Mouse (Mus musculus) embryonic stem cell, embryonic (primary cell): ENCODE measurements around the gene Tekt2.

Source experiments
- CTCF ChIA-PET, 4 experiments: fragments of 300-600 bp in 2 of 4; fragments of 350-600 bp in 2 of 4; sonication (Branson Sonifier 250); formaldehyde crosslinking; loops; one replicate each; lab custom pipeline; 2022; ENCODE audit warnings: inconsistent platforms in 2 of 4; lab: Charles Lee
- POLR2A ChIA-PET, 4 experiments: fragments of 300-600 bp in 2 of 4; fragments of 350-600 bp in 2 of 4; sonication (Branson Sonifier 250); formaldehyde crosslinking; loops; one replicate each; lab custom pipeline; 2022; ENCODE audit warnings: antibody characterized with exemption in 4 of 4, inconsistent platforms in 1 of 4; lab: Charles Lee

The Tekt2 gene

DNA sequence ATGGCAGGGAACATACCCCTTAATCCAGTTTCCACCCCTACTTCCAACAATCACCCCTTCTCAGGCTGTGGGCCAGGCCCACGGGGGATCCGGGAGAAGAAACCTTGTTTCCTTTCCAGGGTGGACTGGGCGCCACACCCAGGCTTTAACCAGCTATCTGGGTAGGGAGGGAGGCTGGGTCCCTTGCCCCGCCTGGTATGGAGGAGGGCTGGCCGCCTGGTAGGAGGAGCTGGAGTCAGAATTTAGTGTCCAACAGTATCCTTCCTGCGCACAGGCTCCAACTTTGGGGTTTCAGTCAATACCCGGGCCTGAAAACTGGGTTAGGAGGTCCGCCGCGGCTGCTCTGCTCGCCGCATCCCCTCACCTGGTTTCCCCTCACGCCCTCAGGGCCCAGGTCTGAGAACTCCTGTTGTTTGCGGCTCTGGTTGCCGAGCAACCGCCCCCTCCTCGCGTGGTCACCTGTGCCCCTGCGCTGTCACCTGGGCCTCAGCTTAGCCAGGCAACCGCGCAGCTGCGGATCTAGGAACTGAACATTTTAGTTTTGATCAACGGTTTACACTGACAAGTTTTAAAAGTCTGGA is at the start of gene Tekt2:
Gene Tekt2, minus strand, starts transcription at position 408 of the 581 bp plus-strand sequence.
- POLR2A ChIA-PET, result interaction anchor here in 2 of 4 experiments (0.5 to 2.8 kb wide), 8 partner anchors 9 to 140 kb away, joined by 3 to 16 read pairs (median 4); no protein-coding TSS in a partner anchor
- CTCF ChIA-PET, result interaction anchor here in 3 of 4 experiments (0.5 to 2.3 kb wide), 6 partner anchors 11 to 232 kb away, joined by 3 to 9 read pairs (median 5); partner anchors contain the start of gene Clspn (in 1 of the 3)

DNA sequence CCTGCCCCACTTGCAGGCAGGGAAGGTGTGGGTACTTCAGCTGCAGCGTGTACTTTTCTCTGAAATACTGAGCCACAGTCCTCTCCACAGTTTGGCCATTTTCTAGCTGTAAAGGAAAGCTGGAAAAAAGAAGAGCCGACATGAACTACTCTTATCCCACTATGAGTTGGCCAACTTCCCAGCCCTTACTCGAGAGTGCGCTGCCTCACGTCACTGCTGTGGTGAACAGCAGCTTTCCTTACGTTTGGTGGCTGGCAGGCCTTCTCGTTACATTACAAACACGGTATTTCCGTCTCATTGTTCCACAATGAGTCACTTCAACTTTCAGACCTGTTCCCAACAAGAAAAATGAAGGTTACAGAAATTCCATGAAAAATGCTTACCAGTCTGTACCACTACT is 46.0 kb upstream of the Tekt2 start:
- POLR2A ChIA-PET, result interaction anchor here in 2 of 4 experiments (0.6 to 1.3 kb wide), 3 partner anchors 33 to 94 kb away, joined by 3 read pairs; no protein-coding TSS in a partner anchor
- CTCF ChIA-PET, result interaction anchor here in 1 of 4 experiments (1.4 kb wide), 1 partner anchor 62 kb away, joined by 3 read pairs; no protein-coding TSS in a partner anchor

DNA sequence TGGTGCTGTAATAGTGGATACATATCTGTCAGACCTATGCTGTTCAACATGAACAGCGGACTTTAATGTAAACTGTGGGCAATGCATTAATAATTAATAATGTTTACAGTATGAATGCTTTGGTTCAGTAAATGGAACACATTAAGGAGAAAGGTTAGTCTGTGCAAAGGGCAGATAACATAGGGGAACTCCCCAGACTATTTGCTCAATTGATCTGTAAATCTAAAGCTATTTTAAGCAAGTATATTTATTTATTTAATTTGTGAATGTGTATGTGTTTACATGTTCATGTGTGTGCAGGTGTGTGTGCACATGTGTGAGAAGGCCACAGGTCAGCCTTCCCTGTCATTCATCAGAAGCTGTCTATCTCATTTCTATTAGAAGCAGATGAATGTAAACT is 34.6 kb upstream of the Tekt2 start:
- CTCF ChIA-PET, result no interaction called here
- POLR2A ChIA-PET, result interaction anchor here in 2 of 4 experiments (1.1 to 3.4 kb wide), 3 partner anchors 12 to 105 kb away, joined by 3 to 14 read pairs (median 4); no protein-coding TSS in a partner anchor

DNA sequence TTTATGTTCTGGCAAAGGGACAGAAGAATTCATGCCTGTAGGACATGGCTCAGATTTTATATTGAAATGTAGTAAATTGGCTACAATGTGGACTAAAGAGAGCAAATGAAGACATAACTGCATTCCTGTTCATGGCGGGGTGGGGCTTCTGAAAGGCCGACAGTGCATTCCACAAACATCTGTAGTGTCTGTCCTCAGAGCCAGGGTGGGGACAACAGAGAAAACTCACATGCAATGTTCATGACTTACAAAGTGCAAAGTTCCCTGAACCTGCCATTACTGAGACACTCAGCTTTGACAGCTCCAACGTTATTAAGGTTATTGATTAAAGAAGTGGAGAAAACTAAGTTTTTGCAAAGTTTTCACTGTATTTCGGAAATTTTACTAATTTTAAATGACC is 18.0 kb upstream of the Tekt2 start:
- CTCF ChIA-PET, result no interaction called here
- POLR2A ChIA-PET, result interaction anchor here in 1 of 4 experiments (1.6 kb wide), 1 partner anchor 95 kb away, joined by 3 read pairs; no protein-coding TSS in a partner anchor

DNA sequence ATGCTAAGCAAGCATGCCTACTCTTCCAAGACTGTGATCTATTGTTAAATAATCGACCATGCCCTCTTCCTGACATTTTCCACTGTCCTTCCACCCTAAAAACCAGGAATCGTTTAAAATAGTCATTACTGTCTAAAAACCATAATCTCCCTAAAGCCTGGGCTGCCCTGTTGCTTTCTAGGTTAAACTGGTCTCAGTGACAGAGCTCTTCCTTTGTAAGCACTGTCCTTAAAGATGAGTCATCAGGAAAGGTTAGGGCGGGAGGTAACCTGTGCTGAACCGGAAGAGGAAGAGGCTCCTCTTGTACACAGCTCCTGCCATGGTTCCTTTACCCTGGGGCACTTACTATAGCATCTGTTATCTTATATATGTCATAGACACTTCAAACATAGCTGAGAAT is 14.0 kb upstream of the Tekt2 start:
- CTCF ChIA-PET, result interaction anchor here (0.6 to 1.4 kb wide), 7 partner anchors 10 to 125 kb away, joined by 3 to 10 read pairs (median 3); partner anchors contain the start of genes Adprhl2 (in 2 of the 4) and Tekt2 (in 1 of the 4)

DNA sequence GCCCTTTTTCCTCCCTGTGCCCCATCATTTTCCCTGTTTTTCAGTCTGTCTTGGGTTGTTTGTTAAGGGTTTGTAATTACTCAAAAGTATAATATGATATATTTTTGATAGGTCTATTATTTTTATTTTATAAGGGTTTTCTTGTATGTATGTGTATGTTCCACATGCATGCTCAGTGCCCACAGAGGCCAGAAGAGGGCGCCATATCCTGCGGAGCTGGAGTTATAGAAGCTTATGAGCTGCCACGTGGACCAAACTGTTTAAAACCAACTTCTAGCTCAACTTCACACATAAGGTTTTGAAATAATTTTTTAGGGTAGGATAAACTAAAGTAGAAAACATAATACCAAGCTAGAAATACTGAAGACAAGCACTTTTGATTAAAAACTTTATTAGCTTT is 6.9 kb upstream of the Tekt2 start:
- ChIA-PET POLR2A (interaction anchor here in 2 of 4 experiments (0.6 to 1.1 kb wide), 5 partner anchors 11 to 345 kb away, joined by 3 to 7 read pairs (median 4); partner anchors contain the start of genes Adprhl2 (in 2 of the 2) and Psmb2 (in 1 of the 2)), CTCF (interaction anchor here (0.5 to 3.1 kb wide), 43 partner anchors 10 to 854 kb away, joined by 3 to 45 read pairs (median 4); partner anchors contain the start of genes Adprhl2 (in 3 of the 4), Ago1 (in 1 of the 4) and Ago3 (in 1 of the 4))

More for the DNA sequence above, 14.0 kb upstream of the Tekt2 start:
- POLR2A ChIA-PET, result interaction anchor here (0.6 to 3.8 kb wide), 24 partner anchors 9 to 1205 kb away, joined by 3 to 16 read pairs (median 5); partner anchors contain the start of genes Adprhl2 (in 3 of the 4), Ago1 (in 1 of the 4), Ago3 (in 1 of the 4) and Psmb2 (in 1 of the 4)

DNA sequence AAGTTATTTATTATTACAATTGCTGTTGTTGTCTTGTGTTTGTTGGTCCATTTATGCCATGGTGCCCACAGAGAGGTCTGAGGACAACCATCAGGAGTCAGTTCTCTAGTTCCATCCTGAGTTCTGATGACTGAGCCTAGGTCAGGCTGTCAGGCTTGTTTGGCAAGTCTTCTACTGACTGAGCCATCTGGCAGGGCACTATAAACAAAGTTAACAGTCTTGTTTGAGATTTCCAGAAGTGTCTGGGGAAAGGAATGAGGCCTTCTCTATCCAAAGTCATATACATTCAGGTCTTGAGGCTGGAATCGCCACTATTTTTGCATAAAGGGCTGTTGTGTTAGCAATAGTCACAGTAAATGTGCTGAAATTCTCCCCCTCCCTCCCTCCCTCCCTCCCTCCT is 6.3 kb upstream of the Tekt2 start:
- ChIA-PET CTCF (interaction anchor here (0.6 to 3.1 kb wide), 20 partner anchors 10 to 408 kb away, joined by 3 to 45 read pairs (median 4); partner anchors contain the start of gene Adprhl2 (in 4 of the 4)), POLR2A (interaction anchor here in 2 of 4 experiments (0.6 to 1.1 kb wide), 6 partner anchors 10 to 345 kb away, joined by 3 to 7 read pairs (median 4); partner anchors contain the start of genes Adprhl2 (in 1 of the 2), Ago3 (in 1 of the 2) and Psmb2 (in 1 of the 2))

DNA sequence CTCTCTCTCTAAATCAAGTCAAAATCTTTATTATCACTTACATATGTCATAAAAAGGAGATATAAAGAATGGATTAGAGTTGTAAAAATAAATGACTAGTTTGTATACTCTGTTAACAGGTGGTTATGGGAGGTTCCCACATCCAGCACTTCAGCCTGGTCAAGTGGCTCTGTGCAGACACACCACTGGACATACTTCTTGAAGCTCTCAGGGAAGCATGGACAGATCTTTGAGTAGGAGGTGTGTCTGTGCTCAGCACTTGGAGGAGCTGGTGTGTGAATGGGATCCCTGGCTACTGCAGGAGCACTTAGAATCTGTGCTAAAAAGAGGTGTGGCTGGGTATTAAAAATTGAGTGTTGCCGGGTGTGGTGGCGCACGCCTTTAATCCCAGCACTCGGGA is 4.8 kb upstream of the Tekt2 start:
- POLR2A ChIA-PET, result interaction anchor here in 2 of 4 experiments (1.4 to 2.3 kb wide), 2 partner anchors 9 kb away, joined by 3 to 8 read pairs; partner anchors contain the start of gene Adprhl2 (in 1 of the 2)
- CTCF ChIA-PET, result interaction anchor here in 1 of 4 experiments (0.6 kb wide), 1 partner anchor 29 kb away, joined by 3 read pairs; no protein-coding TSS in a partner anchor

DNA sequence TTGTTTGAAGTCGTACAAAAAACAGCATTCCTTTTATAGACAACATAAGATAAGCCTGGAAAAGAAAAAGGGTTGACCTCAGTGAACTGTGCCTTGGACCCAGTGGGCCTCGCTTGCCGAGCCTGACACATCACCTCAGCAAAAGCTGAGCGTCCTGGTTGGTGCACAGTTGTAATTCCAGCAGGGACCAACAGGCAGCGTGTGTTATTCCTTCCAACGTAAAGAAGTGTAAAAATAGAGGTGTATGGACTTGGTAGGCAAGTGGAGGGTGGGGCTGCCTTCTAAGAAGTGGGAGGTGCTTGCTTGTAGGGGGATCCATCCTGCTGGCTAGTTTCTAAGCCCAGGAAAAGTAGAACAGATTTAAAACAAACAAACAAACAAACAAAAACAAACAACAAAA is 548 bp upstream of the Tekt2 start:
- POLR2A ChIA-PET, result interaction anchor here in 3 of 4 experiments (0.7 to 2.8 kb wide), 8 partner anchors 14 to 199 kb away, joined by 3 to 16 read pairs (median 4); no protein-coding TSS in a partner anchor

DNA sequence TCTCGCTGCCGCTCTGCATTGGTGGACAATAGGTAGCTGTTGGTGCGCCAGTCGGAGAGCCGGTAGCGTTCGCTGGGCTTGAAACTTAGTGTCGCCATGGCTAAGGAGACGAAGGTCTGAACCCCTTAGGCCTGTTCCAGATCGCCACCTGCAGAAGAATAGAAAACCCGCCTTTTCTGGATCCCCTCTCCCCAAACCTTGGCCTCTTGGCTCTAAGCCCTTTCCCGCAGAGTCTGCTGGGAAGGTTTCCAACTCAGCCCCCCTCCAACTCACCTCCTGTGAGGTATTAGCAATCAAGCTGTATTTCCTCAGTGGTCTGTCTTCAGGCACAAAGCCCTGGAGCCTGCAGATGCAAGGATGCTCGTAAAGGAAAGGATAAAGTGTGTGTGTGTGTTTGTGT is 627 bp downstream of the Tekt2 start:
- POLR2A ChIA-PET, result interaction anchor here in 3 of 4 experiments (0.6 to 2.8 kb wide), 8 partner anchors 8 to 188 kb away, joined by 3 to 16 read pairs (median 4); no protein-coding TSS in a partner anchor
- CTCF ChIA-PET, result interaction anchor here in 3 of 4 experiments (0.7 to 2.3 kb wide), 4 partner anchors 15 to 232 kb away, joined by 3 to 5 read pairs (median 5); partner anchors contain the start of gene Clspn (in 1 of the 3)

More for the DNA sequence above, 548 bp upstream of the Tekt2 start:
- CTCF ChIA-PET, result interaction anchor here (0.7 to 2.3 kb wide), 4 partner anchors 10 to 837 kb away, joined by 3 to 9 read pairs (median 5); no protein-coding TSS in a partner anchor

DNA sequence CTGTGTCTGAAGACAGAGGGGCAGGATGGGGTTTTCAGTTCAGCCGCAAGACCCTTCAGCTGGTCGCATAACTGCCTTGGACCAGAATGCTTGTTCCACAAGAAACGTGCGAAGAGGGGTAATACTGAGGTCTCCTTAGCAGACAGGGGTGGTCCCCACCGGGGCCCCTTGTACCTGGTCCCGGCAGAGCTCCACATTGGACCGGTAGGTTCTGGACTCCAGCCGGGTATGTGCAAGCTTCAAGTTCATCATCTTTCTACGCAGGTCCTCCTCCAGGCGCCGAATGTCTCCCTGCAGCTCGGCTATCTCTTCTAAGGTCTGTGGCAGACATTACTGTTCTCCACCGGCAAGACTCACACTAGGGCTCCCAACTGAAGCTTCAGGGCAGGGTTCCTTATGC is 2.8 kb downstream of the Tekt2 start:
- CTCF ChIA-PET, result interaction anchor here (0.7 to 4.2 kb wide), 30 partner anchors 9 to 431 kb away, joined by 3 to 45 read pairs (median 5); partner anchors contain the start of genes AU040320 (in 1 of the 4), Ago1 (in 1 of the 4), Col8a2 (in 1 of the 4) and Map7d1 (in 1 of the 4)
- POLR2A ChIA-PET, result interaction anchor here in 3 of 4 experiments (0.5 to 3.5 kb wide), 25 partner anchors 9 to 530 kb away, joined by 3 to 26 read pairs (median 4); partner anchors contain the start of genes Ago3 (in 1 of the 3), Clspn (in 1 of the 3), Psmb2 (in 1 of the 3) and Trappc3 (in 1 of the 3)

DNA sequence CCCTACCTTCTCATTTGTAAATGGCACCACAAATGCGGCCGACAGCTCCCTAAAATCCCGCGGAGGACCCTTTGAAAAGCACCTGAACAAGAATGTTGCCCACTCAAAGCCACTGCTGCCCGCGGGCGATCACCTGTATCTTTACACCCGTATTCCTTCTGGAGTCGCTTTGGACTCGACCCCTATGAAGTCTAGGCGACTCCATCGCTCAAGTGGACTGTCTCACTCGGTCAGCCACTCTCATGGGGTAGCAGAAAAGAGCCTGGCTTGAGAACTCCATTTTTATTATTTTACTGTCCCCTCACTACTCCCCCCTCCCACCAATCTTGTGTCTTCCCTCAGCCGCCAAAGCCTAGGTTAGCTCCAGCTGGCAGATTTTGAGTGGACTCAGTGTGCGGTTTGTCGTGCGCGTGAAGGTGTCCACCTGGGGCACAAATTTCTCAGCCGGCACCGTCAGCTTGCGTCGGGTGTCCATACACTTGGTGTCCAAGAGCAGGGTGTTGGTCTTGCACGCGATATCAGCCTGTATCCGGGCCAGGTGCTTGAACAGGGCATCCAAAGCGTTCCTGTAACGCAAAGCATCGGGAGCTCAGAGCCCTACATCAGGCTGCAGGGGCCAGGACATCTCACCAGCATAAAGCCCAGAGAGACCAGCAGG is 3.5 kb downstream of the Tekt2 start:
- CTCF ChIA-PET, result interaction anchor here (0.6 to 4.2 kb wide), 70 partner anchors 8 to 922 kb away, joined by 3 to 45 read pairs (median 4); partner anchors contain the start of genes Trappc3 (in 2 of the 4), AU040320 (in 1 of the 4), Ago1 (in 1 of the 4) and Map7d1 (in 1 of the 4)
- POLR2A ChIA-PET, result interaction anchor here (0.5 to 3.5 kb wide), 48 partner anchors 8 to 699 kb away, joined by 3 to 26 read pairs (median 4); partner anchors contain the start of genes Ago3 (in 2 of the 4), Clspn (in 1 of the 4), Psmb2 (in 1 of the 4) and Sfpq (in 1 of the 4)

DNA sequence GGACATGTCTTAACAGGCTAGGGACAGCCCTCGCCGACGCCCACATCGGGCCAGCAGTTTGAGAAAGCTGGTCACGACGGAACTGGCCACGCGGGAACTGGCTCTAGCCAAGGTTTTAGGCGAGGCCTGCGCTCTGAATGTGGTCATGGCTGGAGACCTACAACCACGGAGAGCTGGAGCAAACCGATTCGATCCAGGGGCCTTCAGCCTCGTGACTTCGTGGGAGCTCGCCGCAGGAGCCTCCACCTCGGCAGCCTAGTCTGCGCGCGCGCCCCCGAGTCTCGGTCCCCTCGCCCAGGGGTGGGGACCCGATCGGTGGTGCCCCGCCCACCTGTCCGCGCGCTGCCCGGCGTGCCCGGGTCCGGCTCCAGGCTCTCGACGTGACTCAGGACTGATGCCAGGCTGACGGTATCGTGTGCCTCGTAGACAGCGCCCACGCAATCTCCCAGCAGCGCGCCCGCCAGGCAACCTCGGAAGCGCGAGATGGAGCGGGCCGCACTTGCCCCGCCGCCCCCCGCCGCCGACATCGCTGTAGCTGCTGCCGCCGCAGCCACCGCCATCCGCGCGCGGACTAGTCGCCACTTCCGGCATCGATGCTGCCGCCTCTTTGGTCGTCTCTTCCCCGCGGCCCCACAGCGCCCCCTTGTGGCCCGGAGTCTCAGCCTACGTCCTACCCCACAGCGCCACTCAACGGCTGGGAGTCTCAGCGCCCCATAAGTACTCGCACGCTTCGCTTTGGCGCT is 4.2 kb downstream of the Tekt2 start, which contains the start of gene Adprhl2:
Gene Adprhl2, minus strand, starts transcription at position 593 of the 743 bp plus-strand sequence.
- CTCF ChIA-PET, result interaction anchor here (0.6 to 4.2 kb wide), 75 partner anchors 8 to 1037 kb away, joined by 3 to 45 read pairs (median 4); partner anchors contain the start of genes Map7d1 (in 2 of the 4), Trappc3 (in 2 of the 4), Ago1 (in 1 of the 4) and Smim12 (in 1 of the 4)
- POLR2A ChIA-PET, result interaction anchor here (0.5 to 3.5 kb wide), 56 partner anchors 8 to 852 kb away, joined by 3 to 26 read pairs (median 4); partner anchors contain the start of genes Ago3 (in 2 of the 4), Clspn (in 1 of the 4), Psmb2 (in 1 of the 4) and Sfpq (in 1 of the 4)

DNA sequence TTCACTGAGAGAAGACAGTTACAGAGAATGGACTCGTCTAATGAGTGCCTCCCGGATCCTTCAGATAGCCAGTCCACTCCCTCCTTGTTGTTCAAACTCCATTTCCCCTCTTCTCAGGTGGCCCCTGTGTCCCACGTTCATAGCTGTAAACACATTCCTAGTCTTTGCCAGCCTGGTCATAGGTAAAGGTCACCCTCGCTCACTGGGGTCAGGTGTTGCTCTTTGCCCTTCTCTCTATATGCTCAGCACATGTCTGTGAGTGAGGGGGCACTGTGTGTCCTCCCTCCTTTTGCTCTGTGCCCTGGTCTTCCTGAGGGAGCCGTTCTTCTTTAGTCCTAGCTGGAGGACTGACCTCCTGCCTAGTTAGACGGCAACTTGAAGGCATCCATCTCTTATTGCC is 5.7 kb downstream of the Tekt2 start:
- CTCF ChIA-PET, result interaction anchor here in 1 of 4 experiments (2.5 to 4.2 kb wide), 2 partner anchors 11 to 13 kb away, joined by 13 to 27 read pairs; no protein-coding TSS in a partner anchor
- POLR2A ChIA-PET, result interaction anchor here in 2 of 4 experiments (0.5 to 3.5 kb wide), 3 partner anchors 13 to 66 kb away, joined by 4 to 18 read pairs (median 4); no protein-coding TSS in a partner anchor

DNA sequence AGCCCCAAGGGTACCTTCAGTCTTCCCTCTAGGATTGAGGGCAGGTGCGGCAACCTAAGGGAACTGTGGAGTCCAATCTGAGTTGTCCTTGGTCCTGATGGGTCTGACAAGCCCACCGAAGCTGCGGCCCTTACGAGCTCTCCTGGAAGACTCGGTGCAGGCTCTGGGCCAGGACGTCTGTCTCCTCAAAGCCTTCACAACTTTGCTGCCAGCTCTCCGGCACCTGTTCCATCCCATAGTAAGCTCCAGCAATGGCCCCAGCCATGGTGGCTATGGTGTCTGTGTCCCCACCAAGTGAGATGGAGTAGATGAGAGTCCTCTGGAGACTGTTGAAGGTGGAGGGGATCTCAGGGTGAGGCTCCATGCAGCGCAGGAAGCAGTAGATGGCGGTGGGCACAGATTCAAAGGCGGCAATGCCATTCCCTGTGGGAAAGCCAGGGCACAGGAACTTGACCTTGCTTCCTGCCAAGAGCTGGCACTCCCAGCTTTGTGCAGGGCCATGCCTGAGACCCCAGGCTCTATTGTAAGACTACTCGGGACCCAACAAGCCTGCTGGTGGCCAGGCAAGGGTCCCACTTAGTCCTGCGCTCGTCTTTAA is 8.9 kb downstream of the Tekt2 start:
- ChIA-PET POLR2A (interaction anchor here in 2 of 4 experiments (0.5 to 2.5 kb wide), 12 partner anchors 8 to 887 kb away, joined by 3 to 5 read pairs (median 4); partner anchors contain the start of gene Psmb2 (in 1 of the 2)), CTCF (interaction anchor here in 3 of 4 experiments (0.6 to 1.2 kb wide), 6 partner anchors 12 to 88 kb away, joined by 3 to 12 read pairs (median 3); partner anchors contain the start of gene Trappc3 (in 1 of the 3))
